Mouse (Mus musculus) liver, postnatal 0 days (tissue): ENCODE data around the gene Cox4i2. TPM values are rescaled to one million over a fixed set of nuclear protein-coding genes. Genes with fewer than 3 reads are reported as not detected.

Source experiments
- ATAC-seq: fragments of 200-750 bp; cut with Nextera tagmentation; 2 replicates; pipeline ENCODE4 v1.8.0; 2017; ENCODE audit warnings: mild to moderate bottlenecking, moderate library complexity
- DNase-seq: peaks from one replicate; pipeline ENCODE4 v3.0.0-alpha.2; 2016
- H3K27ac ChIP-seq: fragments of 300-500 bp; sonication (generic); 2 replicates; pipeline ENCODE4 v1.5.1; 2014; ENCODE audit warnings: antibody characterized with exemption, moderate library complexity, mild to moderate bottlenecking, low read depth
- H3K27me3 ChIP-seq: fragments of 300-500 bp; sonication (generic); 2 replicates; pipeline ENCODE4 v1.6.1; 2014; ENCODE audit warnings: low read length, control low read depth, mixed read lengths; ENCODE audit not compliant: insufficient read depth
- H3K36me3 ChIP-seq: fragments of 300-500 bp; sonication (generic); replicated peaks from 2 replicates; pipeline ENCODE4 v1.6.1; 2014; ENCODE audit warnings: mild to moderate bottlenecking, control low read depth, low read length, moderate library complexity, mixed read lengths; ENCODE audit not compliant: insufficient read depth
- H3K4me1 ChIP-seq: fragments of 300-500 bp; sonication (generic); 2 replicates; pipeline ENCODE4 v1.6.1; 2014; ENCODE audit warnings: antibody characterized with exemption, mild to moderate bottlenecking, control low read depth; ENCODE audit not compliant: insufficient read depth
- H3K4me2 ChIP-seq: fragments of 300-500 bp; sonication (generic); 2 replicates; pipeline ENCODE4 v1.6.1; 2014; ENCODE audit warnings: low read depth, mild to moderate bottlenecking, low read length, moderate library complexity, mixed read lengths
- H3K4me3 ChIP-seq: fragments of 300-500 bp; sonication (generic); 2 replicates; pipeline ENCODE4 v1.5.1; 2014; ENCODE audit warnings: low read depth, low read length
- H3K9ac ChIP-seq: fragments of 300-500 bp; sonication (generic); replicated peaks from 2 replicates; pipeline ENCODE4 v1.6.1; 2014; ENCODE audit warnings: mild to moderate bottlenecking, moderate library complexity
- H3K9me3 ChIP-seq: fragments of 300-500 bp; sonication (generic); 2 replicates; pipeline ENCODE4 v1.6.1; 2016; ENCODE audit warnings: mild to moderate bottlenecking, control low read depth, low read length, mixed read lengths
- CTCF ChIP-seq: sonication (generic); IDR thresholded peaks from 2 replicates; pipeline ENCODE4 v1.5.1; 2016; ENCODE audit warnings: antibody characterized with exemption, low read depth
- EP300 ChIP-seq: IDR thresholded peaks from 2 replicates; pipeline ENCODE4 v1.6.1; 2016; ENCODE audit warnings: antibody characterized with exemption, low read depth, mild to moderate bottlenecking
- whole genome bisulfite sequencing: fragments of 180-500 bp; shearing (Covaris S2); extraction: QIAGEN DNeasy Blood & Tissue Kit; methylation state at CpG from one replicate; pipeline ENCODE4 v1.1.7; 2014; ENCODE audit not compliant: insufficient replicate concordance; 5-methylcytosine and 5-hydroxymethylcytosine counted together
- polyA plus RNA-seq: library from polyadenylated mRNA; unstranded; fragments of >200 nt; fragmentation: Nextera tagmentation; extraction: Ambion mirVana; gene quantifications from 2 replicates; pipeline ENCODE4 v1.2.1, GENCODE M21; 2015

Gene Cox4i2
- polyA plus RNA-seq, 1 experiment from 2014 or later = 1.0 TPM

DNA sequence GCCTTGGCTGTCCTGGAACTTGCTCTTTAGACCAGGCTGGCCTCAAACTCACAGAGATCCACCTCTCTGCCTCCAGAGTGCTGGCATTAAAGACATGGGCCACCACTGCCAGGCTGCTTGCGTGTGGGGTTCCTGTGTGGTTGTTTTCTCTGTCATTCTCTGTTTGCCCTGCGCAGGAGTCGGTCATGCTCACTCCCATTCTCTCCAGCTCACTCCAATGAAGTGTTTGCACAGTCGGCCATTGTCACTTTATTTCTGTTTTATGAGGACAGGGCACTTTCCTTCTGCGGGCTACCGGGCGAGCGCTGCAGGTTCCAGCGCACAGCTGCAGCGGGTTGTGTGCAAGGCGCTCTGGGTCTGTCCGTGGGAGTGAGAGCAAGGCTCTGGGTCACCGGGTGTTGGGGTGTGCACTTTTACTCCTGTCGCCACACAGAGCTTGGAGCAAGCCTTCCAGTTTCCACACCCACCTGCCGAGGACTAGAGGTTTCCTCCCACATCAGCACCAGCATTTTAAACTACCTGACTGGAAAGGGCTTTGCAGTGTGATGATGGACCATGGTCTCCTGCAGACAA lies 28.7 kb upstream of the Cox4i2 start:
- H3K27ac ChIP-seq = no peak overlapping the region
- ATAC-seq (no peak), DNase-seq (no peak)
- no peak overlapping the region for H3K9ac ChIP-seq
- TF ChIP-seq CTCF = no peak
- no peak for TF ChIP-seq EP300
- 55% methylated on average over 15 of the region's 15 CpGs for WGBS
- no peaks in the 10 kb centered on the region for H3K36me3 ChIP-seq
- no peak overlapping the region for H3K4me2 ChIP-seq
- H3K4me3 ChIP-seq = no peak overlapping the region
- H3K4me1 ChIP-seq = peaks cover 31% of the 10 kb centered on the region
- H3K27me3 ChIP-seq = peaks cover 8% of the 10 kb centered on the region
- no peaks in the 10 kb centered on the region for H3K9me3 ChIP-seq

DNA sequence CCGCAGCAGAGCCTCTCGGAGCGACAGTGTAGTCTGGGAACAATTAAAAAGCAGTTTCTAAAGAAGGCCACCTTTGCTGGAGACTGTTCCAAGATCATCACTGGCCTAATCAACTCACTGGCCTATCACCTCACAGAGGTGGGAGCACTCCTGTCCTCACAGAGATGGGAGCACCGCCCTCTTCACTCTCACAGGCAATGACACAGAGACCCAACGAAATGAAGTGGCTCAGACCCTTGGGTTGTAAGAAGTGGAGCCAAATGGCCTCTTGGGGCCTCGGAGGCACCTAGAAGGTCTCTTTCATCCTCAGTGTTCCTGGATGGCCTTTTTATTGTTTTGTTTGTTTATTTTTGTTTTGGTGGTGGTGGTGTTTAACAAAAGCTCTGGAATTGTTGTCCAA lies 27.8 kb upstream of the Cox4i2 start:
- peaks cover 8% of the 10 kb centered on the region for H3K27me3 ChIP-seq
- H3K4me2 ChIP-seq = no peak overlapping the region
- no peak for TF ChIP-seq EP300
- no peak for TF ChIP-seq CTCF
- 83% methylated on average over 6 of the region's 6 CpGs for WGBS
- DNase-seq (no peak), ATAC-seq (no peak)
- H3K4me1 ChIP-seq = peaks cover 31% of the 10 kb centered on the region
- no peaks in the 10 kb centered on the region for H3K36me3 ChIP-seq
- H3K9ac ChIP-seq = no peak overlapping the region
- no peak overlapping the region for H3K4me3 ChIP-seq
- no peaks in the 10 kb centered on the region for H3K9me3 ChIP-seq
- no peak overlapping the region for H3K27ac ChIP-seq

DNA sequence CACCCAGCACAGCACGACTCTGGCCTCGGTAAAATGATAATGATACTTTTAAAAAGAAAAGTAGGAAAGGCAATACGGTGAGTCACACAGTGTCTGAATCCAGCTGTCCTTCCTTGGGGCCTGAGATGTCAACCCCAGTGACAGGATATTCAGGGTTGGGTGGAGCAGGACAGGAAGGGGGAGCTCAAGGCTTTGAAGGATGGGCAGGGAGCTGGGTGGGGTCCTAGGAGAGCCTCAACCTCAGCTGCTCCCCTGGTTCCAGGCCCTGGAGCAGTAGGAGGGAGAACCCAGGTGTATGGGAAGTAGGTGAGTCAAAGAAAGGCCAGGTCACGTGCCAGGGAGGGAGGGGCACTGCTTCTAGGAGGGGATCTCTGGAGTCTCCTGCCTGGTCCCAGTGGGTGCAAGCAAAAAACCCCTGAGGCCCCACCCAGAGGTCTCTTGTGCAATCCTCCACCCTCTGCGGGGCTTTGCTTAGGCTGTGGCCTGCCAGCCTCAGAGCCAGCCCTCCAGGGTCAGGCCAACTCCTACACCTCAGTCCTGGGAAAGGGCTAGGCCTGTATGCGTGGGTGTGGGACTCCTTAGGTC lies 27.1 kb upstream of the Cox4i2 start:
- ATAC-seq = no peak
- 40% methylated on average over 6 of the region's 6 CpGs for WGBS

DNA sequence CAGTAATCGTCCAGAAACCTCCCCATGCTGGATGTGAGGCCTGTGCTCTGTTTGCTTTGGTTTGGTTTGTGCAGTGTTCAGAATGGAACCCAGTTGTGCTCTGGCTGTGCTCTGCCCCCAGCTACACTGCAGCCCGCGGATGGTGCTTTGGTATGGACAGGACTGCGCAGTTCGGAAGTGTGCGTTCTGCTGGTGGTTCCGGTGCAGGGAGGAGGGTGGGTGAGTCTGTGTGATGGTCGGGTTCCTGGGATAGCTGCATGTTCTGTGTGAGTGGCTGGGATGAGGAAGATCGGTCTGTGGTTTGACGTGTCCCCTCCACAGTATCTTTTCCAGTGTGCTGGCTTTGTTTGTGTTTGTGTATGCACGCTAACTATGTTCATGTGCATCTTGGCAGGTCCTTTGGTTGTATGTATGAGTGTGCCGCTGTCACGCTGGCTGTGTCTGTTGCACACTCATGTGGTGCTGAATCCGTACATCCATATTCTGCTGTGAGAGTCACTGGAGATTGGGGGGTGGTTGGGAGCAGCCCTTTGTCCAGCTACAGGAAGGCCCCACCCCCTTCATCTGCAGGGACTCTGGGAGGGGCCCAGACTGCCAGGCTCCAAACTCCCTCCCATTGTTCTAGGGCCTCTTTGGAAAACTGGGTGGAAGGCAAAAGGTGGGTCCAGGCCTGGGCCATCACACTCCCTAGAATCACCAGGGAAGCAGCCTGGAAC lies 26.0 kb upstream of the Cox4i2 start:
- DNase-seq (no peak), ATAC-seq (peak; percentile 29; the same call in 1 of the 2 replicates)
- Histone ChIP-seq H3K4me2 (no peak overlapping the region), H3K27me3 (peaks cover 8% of the 10 kb centered on the region), H3K36me3 (no peaks in the 10 kb centered on the region), H3K9ac (no peak overlapping the region), H3K9me3 (no peaks in the 10 kb centered on the region), H3K4me1 (peaks cover 31% of the 10 kb centered on the region), H3K27ac (peak overlapping the region; percentile 55), H3K4me3 (no peak overlapping the region)
- WGBS = 68% methylated on average over 14 of the region's 14 CpGs
- TF ChIP-seq EP300 (no peak), CTCF (no peak)

More for the DNA sequence above, 27.1 kb upstream of the Cox4i2 start:
- no peak for TF ChIP-seq EP300
- TF ChIP-seq CTCF = no peak
- peaks cover 8% of the 10 kb centered on the region for H3K27me3 ChIP-seq
- H3K27ac ChIP-seq = peak overlapping the region; percentile 55; the same call in 1 of the 2 replicates
- no peaks in the 10 kb centered on the region for H3K36me3 ChIP-seq
- no peak overlapping the region for H3K4me3 ChIP-seq
- DNase-seq = no peak
- H3K4me1 ChIP-seq = peaks cover 31% of the 10 kb centered on the region
- no peak overlapping the region for H3K4me2 ChIP-seq
- H3K9ac ChIP-seq = no peak overlapping the region; the same call in 1 of the 2 replicates
- no peaks in the 10 kb centered on the region for H3K9me3 ChIP-seq

DNA sequence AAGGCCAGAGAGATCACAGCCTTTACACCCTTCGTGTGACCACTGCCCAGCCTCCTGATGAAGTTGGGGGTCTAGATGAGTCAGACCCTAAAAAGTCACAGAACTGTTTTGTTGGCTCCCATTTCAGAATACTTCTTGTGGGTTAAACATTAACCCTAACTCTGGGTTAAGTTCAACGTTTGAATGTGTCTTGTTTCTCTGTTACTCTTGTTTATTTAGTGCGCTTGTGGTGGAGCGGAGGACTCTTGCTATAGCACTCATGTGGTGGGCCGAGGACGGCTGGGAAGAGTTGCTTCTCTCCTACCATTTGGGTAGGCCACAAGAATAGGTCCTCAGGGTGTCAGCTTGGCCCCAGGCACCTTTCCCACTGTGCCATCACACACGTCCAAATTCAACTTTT lies 25.4 kb upstream of the Cox4i2 start:
- no peaks in the 10 kb centered on the region for H3K36me3 ChIP-seq
- no peak overlapping the region for H3K4me3 ChIP-seq
- ATAC-seq (peak; percentile 28; the same call in 1 of the 2 replicates), DNase-seq (no peak)
- peaks cover 33% of the 10 kb centered on the region for H3K4me1 ChIP-seq
- H3K9me3 ChIP-seq = no peaks in the 10 kb centered on the region
- 58% methylated on average over 7 of the region's 7 CpGs for WGBS
- H3K27me3 ChIP-seq = peaks cover 6% of the 10 kb centered on the region
- no peak overlapping the region for H3K9ac ChIP-seq
- H3K4me2 ChIP-seq = no peak overlapping the region
- H3K27ac ChIP-seq = peak overlapping the region; percentile 44
- no peak for TF ChIP-seq EP300
- TF ChIP-seq CTCF = no peak

DNA sequence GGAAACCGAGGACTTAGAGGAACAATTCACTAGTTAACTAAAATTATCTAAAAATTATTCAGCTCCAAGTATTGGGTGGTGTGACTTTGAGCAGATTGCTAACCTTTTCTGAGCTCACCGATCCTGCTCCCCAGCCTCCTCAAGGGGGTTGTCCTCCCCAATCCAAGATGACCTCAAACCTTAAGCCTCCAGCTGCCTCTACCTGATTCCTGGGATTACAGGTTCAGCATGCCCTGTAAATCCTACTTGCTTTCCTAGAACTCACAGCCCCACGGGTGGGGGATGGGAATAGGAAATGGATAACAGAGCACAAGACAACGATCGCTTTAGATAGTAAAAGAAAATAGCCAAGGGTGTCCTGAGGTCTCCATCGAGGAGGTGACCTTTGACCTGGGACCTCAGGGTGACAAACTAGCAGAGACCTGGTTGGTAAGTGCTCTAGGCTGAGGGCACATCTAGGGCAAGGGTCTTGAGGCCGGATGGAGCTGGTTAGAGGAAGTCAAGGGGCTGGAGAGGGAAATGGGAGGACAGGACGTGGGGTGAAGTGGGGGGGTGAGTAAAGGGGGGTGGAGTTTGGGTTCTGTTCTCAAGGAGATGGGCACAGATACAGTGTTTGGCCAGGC lies 24.8 kb upstream of the Cox4i2 start:
- no peaks in the 10 kb centered on the region for H3K36me3 ChIP-seq
- WGBS = 25% methylated on average over 8 of the region's 8 CpGs
- peaks cover under 1% of the 10 kb centered on the region for H3K27me3 ChIP-seq
- H3K4me1 ChIP-seq = peaks cover 31% of the 10 kb centered on the region
- no peak for TF ChIP-seq CTCF
- 0 out of 2 replicates have a peak, but pooled peaks have one; percentile 29 for TF ChIP-seq EP300
- no peak overlapping the region for H3K9ac ChIP-seq
- DNase-seq = no peak
- H3K9me3 ChIP-seq = no peaks in the 10 kb centered on the region
- peak; percentile 30 for ATAC-seq
- no peak overlapping the region for H3K4me2 ChIP-seq
- peak overlapping the region; percentile 44 for H3K27ac ChIP-seq
- no peak overlapping the region for H3K4me3 ChIP-seq
